Mouse (Mus musculus): ENCODE measurements around the gene Galnt11.

- TF ChIP-seq GATA1 (IDR thresholded peaks at IDR 0.05; ENCODE audit: low read length) = no peak
- no peak for TF ChIP-seq TAL1 (IDR thresholded peaks at IDR 0.05; ENCODE audit: low read length)
These were observed 31.2 kb upstream of the Galnt11 start for GRCm38 (mm10) chr5:25190521-25190920.
